Mouse (Mus musculus): Measurements from ENCODE around the gene Ptges2.
A peak's percentile ranks its signal among the peaks of the same experiment; 100 is the strongest.

GRCm38 (mm10) chr2:32362817-32363340 is 32.8 kb upstream of the Ptges2 start:
- peak; percentile 44 for TF ChIP-seq POLR2A (IDR thresholded peaks at IDR 0.05; ENCODE audit: control insufficient read depth, low read depth, low read length)
- peak; percentile 89 for TF ChIP-seq CTCF (IDR thresholded peaks at IDR 0.05; ENCODE audit: control insufficient read depth, insufficient read depth, insufficient replicate concordance, low read depth, low read length)

Data from testis, adult 2 months (tissue).